Mouse (Mus musculus) heart, postnatal 0 days (tissue): ENCODE data around the gene Ifitm2. TPM values are rescaled to one million over a fixed set of nuclear protein-coding genes. Genes with fewer than 3 reads are reported as not detected.
"Not testable (repeated sequence)": the region's sequence is repeated elsewhere in the genome, so short reads cannot be mapped to it uniquely, and the experiment has no call there.

Source experiments
- ATAC-seq: fragments of 200-750 bp; cut with Nextera tagmentation; 2 replicates; pipeline ENCODE4 v1.8.0; 2017; ENCODE audit warnings: low read depth, moderate number of reproducible peaks, moderate library complexity; ENCODE audit not compliant: insufficient read depth
- DNase-seq: peaks from one replicate; pipeline ENCODE4 v3.0.0-alpha.2; 2016; ENCODE audit warnings: low spot score
- H3K27ac ChIP-seq: fragments of 300-500 bp; sonication (generic); 2 replicates; pipeline ENCODE4 v1.5.1; 2014; ENCODE audit warnings: low read depth, mild to moderate bottlenecking
- H3K27me3 ChIP-seq: fragments of 300-500 bp; sonication (generic); 2 replicates; pipeline ENCODE4 v1.6.1; 2014; ENCODE audit warnings: low read length, mixed read lengths; ENCODE audit not compliant: control insufficient read depth, insufficient read depth
- H3K36me3 ChIP-seq: fragments of 300-500 bp; sonication (generic); replicated peaks from 2 replicates; pipeline ENCODE4 v1.6.1; 2014; ENCODE audit warnings: low read length, mixed read lengths; ENCODE audit not compliant: control insufficient read depth, insufficient read depth
- H3K4me1 ChIP-seq: fragments of 300-500 bp; sonication (generic); 2 replicates; pipeline ENCODE4 v1.6.1; 2014; ENCODE audit warnings: antibody characterized with exemption; ENCODE audit not compliant: control insufficient read depth, insufficient read depth
- H3K4me2 ChIP-seq: fragments of 300-500 bp; sonication (generic); 2 replicates; pipeline ENCODE4 v1.6.1; 2014; ENCODE audit warnings: low read depth, mild to moderate bottlenecking, low read length, moderate library complexity
- H3K4me3 ChIP-seq: fragments of 300-500 bp; sonication (generic); 2 replicates; pipeline ENCODE4 v1.5.1; 2014; ENCODE audit warnings: low read depth, low read length
- H3K9ac ChIP-seq: fragments of 300-500 bp; sonication (generic); replicated peaks from 2 replicates; pipeline ENCODE4 v1.6.1; 2014; ENCODE audit warnings: low read depth, low read length, mixed read lengths
- H3K9me3 ChIP-seq: fragments of 300-500 bp; sonication (generic); replicated peaks from 2 replicates; pipeline ENCODE4 v1.6.1; 2016; ENCODE audit warnings: low read length; ENCODE audit not compliant: control insufficient read depth
- CTCF ChIP-seq: IDR thresholded peaks from 2 replicates; pipeline ENCODE4 v1.5.1; 2016; ENCODE audit warnings: antibody characterized with exemption, control low read depth, low read depth
- EP300 ChIP-seq: IDR thresholded peaks from 2 replicates; pipeline ENCODE4 v1.6.1; 2016; ENCODE audit warnings: antibody characterized with exemption, low read depth
- WGBS: fragments of 180-500 bp; shearing (Covaris S2); extraction: QIAGEN DNeasy Blood & Tissue Kit; methylation state at CpG from one replicate; pipeline ENCODE4 v1.1.7; 2014; 5-methylcytosine and 5-hydroxymethylcytosine counted together
- polyA plus RNA-seq: library from polyadenylated mRNA; unstranded; fragments of >200 nt; fragmentation: Nextera tagmentation; extraction: Ambion mirVana; gene quantifications from 2 replicates; pipeline ENCODE4 v1.2.1, GENCODE M21; 2015
- total RNA-seq: library from RNA; depleted of rRNA; stranded (reverse); fragments of >200 nt; gene quantifications from 2 replicates; pipeline ENCODE4 v1.2.3, GENCODE M21; 2014; ENCODE audit warnings: low replicate concordance

The Ifitm2 gene
- total and polyA plus RNA-seq, 2 experiments from 2014 or later: 172 to 516 TPM

DNA sequence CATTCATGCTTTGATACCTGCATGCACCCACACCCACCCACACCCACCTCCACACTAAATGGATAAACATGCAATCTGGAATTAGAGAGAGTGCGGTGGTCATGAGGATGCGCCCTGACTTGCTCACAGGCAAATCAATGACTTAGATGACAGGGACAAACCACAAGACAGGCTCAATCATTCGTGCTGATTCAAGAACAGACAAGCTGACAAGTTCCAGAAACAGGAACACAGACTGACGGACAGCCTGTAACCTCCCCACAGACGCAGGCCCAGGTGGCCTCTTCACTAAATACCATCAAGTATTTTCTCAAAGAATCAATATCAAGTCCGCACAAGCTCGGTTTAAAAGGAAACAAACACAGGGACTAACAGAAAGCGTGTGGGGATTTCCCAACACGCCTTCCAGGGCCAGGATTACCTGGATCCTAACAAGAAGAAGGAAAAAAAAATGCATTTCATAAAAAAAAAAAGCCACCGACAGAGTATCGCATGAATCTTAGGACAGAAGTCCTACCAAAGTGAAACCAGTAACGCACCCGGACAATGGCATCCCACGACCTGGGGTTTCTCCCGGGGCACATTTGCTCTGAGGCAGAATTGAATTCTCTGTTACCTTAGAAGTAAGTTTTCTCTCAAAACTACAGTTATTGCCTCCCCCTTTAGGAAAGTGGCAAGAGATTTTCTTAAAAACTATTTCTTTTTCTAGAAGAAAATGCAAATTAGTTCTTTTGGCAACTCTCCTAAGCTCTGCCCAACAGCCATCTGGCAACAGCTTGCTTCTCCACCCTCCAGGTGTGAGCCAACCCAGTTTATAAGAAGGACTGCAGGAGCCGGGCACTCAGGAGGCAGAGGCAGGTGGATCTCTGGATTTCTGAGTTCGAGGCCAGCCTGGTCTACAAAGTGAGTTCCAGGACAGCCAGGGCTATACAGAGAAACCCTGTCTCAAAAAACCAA, 31.7 kb upstream of the Ifitm2 start:
- Histone ChIP-seq H3K4me2 (no peak overlapping the region), H3K9ac (no peak overlapping the region), H3K27ac (no peak overlapping the region), H3K27me3 (no peaks in the 10 kb centered on the region), H3K4me1 (no peaks in the 10 kb centered on the region), H3K9me3 (no peaks in the 10 kb centered on the region), H3K4me3 (no peak overlapping the region), H3K36me3 (no peaks in the 10 kb centered on the region)
- 74% methylated on average over 17 of the region's 17 CpGs for WGBS
- TF ChIP-seq CTCF (no peak), EP300 (no peak)
- DNase-seq: no peak
- no peak for ATAC-seq

DNA sequence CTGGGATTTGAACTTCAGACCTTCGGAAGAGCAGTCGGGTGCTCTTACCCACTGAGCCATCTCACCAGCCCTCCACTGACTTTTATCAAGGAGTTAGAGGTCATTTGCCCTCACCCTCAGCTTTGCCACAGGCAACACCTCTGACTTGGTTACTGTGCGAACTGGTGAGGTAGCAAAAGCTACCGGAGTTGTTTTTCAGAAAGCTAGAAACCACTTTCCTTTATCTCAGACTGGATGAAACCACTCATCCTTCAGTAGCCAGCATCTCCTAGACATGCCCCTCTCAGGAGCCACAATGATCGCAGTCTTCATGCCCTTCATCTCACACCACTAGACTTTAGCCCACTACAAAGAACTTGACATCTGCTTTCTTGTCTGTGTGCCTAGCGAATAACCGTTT, 27.2 kb upstream of the Ifitm2 start:
- H3K4me2 ChIP-seq: no peak overlapping the region
- no peaks in the 10 kb centered on the region for H3K9me3 ChIP-seq
- TF ChIP-seq EP300 (no peak), CTCF (no peak)
- H3K27ac ChIP-seq: no peak overlapping the region
- H3K9ac ChIP-seq: no peak overlapping the region
- 62% methylated on average over 7 of the region's 7 CpGs for WGBS
- H3K27me3 ChIP-seq: no peaks in the 10 kb centered on the region
- ATAC-seq (no peak), DNase-seq (no peak)
- H3K36me3 ChIP-seq: no peaks in the 10 kb centered on the region
- H3K4me3 ChIP-seq: no peak overlapping the region
- H3K4me1 ChIP-seq: no peaks in the 10 kb centered on the region

GRCm38 (mm10) chr7:140981704-140982103, 25.9 kb upstream of the Ifitm2 start:
- H3K9ac ChIP-seq: no peak overlapping the region
- no peaks in the 10 kb centered on the region for H3K36me3 ChIP-seq
- 91% methylated on average over 8 of the region's 8 CpGs for WGBS
- no peak for ATAC-seq
- H3K27me3 ChIP-seq: no peaks in the 10 kb centered on the region
- no peaks in the 10 kb centered on the region for H3K4me1 ChIP-seq
- no peak for TF ChIP-seq CTCF
- TF ChIP-seq EP300: no peak
- no peaks in the 10 kb centered on the region for H3K9me3 ChIP-seq
- no peak overlapping the region for H3K27ac ChIP-seq
- DNase-seq: no peak
- no peak overlapping the region for H3K4me3 ChIP-seq
- no peak overlapping the region for H3K4me2 ChIP-seq

GRCm38 (mm10) chr7:140976720-140977119, 20.9 kb upstream of the Ifitm2 start:
- H3K27ac ChIP-seq, ATAC-seq, H3K9me3 ChIP-seq, H3K36me3 ChIP-seq, H3K4me3 ChIP-seq, H3K27me3 ChIP-seq, DNase-seq, H3K4me1 ChIP-seq, H3K4me2 ChIP-seq, H3K9ac ChIP-seq: not testable (repeated sequence)
- WGBS: 78% methylated on average over 9 of the region's 9 CpGs

GRCm38 (mm10) chr7:140975465-140975864, 19.7 kb upstream of the Ifitm2 start:
- ATAC-seq (no peak), DNase-seq (no peak)
- Histone ChIP-seq H3K4me1 (peaks cover 6% of the 10 kb centered on the region; the same call in 1 of the 2 replicates), H3K36me3 (no peaks in the 10 kb centered on the region), H3K27me3 (0 out of 2 replicates have a peak, but pooled peaks cover 9% of the 10 kb centered on the region), H3K4me3 (no peak overlapping the region), H3K27ac (no peak overlapping the region), H3K9me3 (no peaks in the 10 kb centered on the region), H3K4me2 (no peak overlapping the region), H3K9ac (no peak overlapping the region)
- WGBS: 30% methylated on average over 3 of the region's 3 CpGs
- TF ChIP-seq EP300: no peak
- no peak for TF ChIP-seq CTCF

GRCm38 (mm10) chr7:140974940-140975339, 19.2 kb upstream of the Ifitm2 start:
- Histone ChIP-seq H3K9me3 (no peaks in the 10 kb centered on the region), H3K27me3 (0 out of 2 replicates have a peak, but pooled peaks cover 11% of the 10 kb centered on the region), H3K27ac (no peak overlapping the region), H3K4me2 (no peak overlapping the region), H3K4me3 (no peak overlapping the region), H3K9ac (no peak overlapping the region), H3K36me3 (no peaks in the 10 kb centered on the region), H3K4me1 (peaks cover 6% of the 10 kb centered on the region; the same call in 1 of the 2 replicates)
- DNase-seq: no peak
- ATAC-seq: no peak
- no peak for TF ChIP-seq EP300
- TF ChIP-seq CTCF: no peak
- WGBS: 8% methylated on average over 9 of the region's 9 CpGs
